Mouse (Mus musculus): Measurements from ENCODE around the gene Ptpn1.

The Ptpn1 gene

DNA sequence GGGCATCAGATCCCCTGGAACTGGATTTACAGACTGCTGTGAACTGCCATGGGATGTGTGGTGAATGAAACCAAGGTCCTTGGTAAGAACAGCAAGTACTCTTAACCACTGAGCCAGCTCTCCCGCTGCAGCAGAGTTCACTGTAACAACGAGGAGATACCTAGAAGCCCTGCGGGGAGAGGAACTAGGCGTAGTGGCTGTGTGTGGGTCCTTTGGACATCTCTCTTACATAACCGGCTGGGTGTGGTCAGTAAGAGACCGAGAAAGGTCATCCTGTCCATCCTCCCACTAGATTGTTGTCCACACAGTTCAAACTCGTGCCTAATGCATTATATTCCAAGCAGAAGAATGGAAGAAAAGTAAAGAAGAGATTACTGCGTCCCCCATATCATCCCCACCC lies 10.0 kb upstream of the Ptpn1 start:
- no peak for DNase-seq

DNA sequence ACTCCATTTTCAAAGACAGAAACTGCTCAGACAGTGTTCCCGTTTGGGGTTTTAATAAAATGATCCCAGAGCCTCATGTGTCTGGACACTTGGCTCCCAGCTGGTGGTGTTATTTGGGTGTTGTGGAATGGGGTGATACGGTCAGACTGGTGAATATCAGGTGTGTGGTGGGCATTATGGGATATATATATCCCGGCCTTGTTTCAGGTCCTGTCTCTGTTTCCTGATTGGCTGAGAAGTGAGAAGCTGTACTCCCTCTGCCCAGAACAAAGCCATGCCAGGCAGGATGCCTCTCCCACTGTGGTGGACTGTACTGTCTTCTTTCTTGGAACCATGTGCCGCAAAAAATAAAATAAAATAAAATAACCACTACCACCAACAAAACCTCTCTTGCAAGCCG lies 7.8 kb upstream of the Ptpn1 start:
- DNase-seq = no peak

DNA sequence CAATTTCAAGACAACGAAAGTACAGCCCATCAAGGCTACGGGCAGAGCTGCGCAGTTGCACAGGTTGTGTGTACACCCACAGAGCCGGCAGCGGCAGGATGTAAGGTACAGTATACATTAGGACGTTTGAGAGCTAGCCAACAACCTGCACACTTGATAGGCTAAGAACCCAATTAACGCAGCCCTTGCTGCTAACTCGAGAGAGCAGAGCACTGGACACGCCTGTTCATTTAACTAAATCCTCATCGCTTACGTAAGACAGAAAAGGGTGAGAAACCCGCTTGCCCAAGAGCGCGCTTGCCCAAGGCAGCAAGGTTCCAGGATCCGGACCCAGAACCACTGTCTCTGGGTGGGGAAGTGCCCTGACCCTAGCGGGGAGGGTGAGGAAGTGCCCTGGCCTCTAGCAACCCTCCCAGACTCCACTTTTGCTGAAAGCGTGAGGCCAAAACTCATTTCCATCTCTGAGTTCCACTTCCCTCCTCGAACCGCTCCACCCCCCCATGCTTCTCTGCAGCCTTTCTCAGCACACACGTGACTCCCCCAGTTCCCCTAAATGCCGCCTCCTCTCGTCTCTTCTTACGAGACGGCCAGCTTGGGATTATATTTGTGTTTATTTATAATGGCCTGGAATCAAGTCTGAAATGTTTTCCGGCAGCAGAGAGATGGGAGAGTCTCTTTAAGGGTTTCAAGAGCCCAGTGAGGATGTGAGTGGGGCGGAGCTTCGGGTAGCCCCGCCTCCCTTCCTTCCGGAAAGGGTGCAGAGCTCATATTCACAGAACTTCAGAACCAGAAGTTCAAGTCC lies 6.9 kb upstream of the Ptpn1 start:
- peak; percentile 92 to 95 for DNase-seq

DNA sequence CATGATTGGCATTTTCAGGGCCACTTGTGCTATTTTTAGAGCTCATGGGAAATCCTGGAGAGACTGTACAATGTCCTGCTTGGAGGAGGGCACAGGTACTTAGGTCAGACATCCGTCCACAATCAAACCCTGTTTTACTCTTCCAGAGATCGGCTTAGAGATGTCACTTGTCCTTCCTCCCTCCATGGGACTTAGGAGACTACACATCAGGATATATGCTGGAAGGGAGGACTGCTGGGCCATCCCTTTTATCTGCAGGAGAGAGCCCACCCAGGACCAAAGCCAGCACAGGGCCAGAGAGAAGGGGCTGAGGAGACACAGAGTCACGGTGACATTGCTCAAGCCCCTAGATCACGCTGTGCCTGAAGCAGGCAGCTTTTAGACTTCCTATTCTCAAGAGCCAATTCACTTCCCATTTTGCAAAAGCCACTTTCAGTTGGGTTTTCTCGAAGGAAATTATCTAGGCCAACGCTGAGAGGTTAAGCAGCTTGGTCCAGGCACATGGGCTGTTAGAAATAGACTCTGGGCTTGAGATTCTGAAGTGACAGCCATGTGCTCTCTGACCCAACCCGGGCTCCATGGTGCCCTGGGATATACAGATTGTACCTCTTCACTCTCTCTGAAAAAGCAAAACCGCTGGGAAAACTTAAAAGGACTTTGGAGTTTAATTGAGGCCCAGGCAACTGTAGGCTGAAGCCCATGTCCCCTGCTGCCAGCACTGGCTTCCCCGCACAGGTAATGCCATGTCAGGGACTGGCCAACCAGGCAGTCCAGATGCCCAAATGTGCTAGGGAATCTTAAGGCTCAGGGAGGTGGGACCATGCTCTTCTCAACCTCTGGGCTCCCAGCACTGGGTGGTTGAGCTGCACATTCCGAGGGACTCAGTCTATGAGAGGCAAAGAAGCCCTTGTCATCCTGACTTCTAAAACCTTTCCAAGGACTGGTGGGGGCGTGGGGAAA lies 5.7 kb upstream of the Ptpn1 start:
- DNase-seq = no peak

DNA sequence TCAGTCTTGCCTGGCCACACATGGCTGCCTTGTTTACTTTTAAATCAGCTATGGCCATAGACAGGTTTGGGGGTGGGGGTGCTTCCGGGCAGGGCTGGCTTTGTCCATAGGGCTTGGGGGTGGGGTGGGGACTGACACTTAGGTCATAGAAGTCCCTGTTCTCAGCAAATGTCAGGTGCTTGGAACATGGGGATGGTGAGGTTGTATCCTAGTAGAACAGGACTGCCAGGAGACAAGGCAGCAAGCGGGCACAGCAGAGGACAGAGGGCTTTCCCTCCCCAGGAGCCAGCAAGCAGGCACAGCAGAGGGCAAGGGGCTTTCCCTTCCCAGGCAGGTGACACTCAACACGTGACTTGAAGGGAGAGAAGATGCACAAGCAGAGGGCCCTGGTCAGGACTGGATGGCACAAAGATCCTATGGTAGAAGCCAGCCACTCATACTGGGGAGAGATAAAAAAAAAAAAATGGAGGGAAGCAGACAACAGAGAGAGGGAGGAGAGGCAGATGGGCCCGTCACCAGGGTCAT lies 3.8 kb upstream of the Ptpn1 start:
- peak; percentile 45 to 59 for DNase-seq

DNA sequence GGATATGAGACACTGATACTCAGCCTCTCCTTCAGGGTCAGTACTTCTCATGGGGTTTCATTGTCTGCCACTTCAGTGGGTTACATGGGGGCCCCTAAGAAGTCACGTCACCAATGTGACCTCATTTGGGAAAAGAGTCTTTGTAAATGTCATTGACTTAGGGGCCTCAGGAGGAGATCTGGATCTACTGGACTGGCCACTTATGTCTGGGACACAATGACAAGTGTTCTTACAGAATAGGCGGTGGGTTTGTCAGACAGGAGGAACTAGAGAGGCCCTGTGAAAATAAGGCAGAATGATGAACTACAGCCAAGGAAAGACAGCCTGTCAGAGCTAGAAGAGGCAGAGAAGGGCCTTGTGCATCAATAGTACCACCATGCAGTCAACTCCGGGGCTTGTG lies 2.9 kb upstream of the Ptpn1 start:
- DNase-seq = no peak

DNA sequence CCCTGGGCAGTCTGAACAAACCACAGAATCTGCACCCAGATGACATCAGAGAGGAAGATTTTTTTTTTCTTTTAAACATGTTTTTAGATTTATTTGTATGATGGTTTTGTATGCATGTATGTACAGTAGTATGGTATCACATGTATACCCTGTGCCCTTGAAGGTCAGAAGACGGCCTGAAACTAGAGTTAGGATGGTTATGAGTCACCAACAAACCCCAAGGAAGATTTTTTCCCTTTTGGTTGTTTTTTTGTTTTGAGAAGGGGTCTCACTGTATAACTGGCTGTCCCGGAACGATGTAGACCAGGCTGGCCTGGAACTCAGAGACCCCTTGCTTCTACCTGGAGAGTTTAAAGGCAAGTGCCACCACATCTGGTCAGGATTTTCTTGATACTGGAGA lies 882 bp upstream of the Ptpn1 start:
- DNase-seq = no peak

DNA sequence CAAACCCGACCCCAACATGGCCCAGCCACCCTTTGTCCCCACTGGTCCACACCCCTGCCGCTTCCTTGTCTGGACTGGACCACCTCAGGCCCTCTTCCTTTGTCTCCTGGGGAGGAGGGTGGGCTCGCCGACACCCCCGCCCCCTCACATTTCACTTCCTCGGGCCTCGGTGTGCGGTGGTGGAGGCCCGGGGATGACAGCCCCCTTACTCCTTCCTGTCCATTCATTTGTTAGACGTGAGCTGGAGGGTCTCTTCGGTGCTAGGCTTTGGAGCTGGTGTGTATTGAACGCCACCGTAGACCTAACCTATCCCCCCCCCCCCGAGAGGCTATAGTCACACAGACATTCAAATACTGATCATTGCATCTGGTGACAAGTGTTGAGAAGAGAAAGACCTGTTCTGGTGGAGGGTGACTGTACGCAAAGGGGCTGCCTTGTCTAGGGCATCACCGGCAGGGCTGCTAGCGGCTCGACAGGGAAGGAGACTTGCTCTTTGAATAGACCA lies 922 bp downstream of the Ptpn1 start:
- no peak for DNase-seq

DNA sequence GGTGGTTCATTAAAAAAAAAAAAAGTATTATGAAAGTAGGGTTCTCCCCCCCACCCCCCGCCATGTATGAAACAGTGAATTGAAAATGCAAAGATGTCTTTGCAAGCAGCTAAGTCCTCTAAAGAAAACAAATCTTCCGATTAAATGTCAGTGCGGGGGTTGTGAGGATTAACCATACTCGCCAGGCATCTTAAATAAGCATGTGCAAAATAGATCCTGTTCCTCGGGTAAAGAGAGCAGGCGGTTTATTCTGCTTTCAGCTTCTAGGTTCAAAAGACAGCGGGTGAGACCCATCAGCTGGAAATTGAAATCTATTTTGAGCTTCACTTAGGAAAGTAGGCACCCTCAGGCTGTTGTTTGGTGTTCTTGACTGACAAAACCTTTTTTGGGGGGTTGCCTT lies 1.5 kb downstream of the Ptpn1 start:
- no peak for DNase-seq

DNA sequence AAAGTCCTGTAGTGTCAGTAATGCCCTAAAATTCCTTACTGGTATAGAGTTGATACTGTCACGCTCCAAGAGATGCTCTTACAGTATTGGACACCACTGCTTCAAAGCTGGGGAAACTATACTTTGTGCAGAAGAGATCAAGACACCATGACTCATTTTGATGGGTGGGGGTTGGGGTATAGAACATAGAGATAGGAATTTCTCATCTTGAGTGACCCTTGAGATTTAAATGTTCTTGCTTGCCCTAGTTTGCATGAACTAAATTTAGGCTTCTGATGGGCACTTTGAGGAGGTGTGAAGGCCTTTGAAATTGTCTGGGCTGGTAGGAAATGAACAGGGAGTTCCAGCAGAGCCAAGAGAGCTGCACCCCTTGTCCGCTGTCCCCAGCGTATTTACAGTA lies 4.1 kb downstream of the Ptpn1 start:
- DNase-seq = no peak

DNA sequence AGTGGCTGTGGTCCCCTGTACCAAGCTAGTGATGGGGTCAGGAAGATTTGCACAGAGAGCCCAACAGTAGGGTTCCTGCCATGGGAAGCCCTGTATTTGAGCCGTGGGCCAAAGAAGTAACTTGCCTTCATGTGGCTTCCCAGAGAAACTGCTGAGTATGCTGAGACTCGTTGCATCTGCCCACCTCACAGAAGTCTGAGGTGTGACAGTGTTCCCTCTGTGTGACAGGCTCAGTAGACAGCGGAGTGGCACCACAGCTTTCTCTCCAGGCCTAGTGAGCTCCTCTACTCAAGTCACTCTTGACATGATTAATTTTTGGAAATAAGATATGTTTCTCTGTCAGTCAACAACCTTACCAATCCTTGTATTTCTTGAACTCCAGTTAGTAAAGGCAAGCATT lies 6.9 kb downstream of the Ptpn1 start:
- no peak for DNase-seq

DNA sequence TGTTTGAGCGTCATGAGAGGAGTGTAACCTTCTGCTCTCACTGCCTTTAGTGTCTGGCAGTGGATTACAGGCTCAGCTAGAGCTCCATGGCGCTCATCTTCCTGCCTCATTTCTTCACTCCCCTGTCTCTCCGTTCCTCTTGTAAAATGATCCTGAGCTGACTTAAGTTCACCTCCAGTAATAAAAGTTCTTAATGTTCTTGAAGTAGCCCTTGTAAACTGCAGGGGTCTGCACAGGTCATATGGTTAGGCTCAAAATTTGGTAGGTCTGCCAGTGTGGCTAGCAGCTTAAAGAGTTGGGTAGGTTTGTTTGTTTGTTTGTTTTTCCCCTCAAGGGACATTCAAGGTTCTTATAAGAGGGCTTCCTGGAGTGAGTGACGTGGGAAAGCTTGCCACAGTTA lies 7.3 kb downstream of the Ptpn1 start:
- no peak for DNase-seq

DNA sequence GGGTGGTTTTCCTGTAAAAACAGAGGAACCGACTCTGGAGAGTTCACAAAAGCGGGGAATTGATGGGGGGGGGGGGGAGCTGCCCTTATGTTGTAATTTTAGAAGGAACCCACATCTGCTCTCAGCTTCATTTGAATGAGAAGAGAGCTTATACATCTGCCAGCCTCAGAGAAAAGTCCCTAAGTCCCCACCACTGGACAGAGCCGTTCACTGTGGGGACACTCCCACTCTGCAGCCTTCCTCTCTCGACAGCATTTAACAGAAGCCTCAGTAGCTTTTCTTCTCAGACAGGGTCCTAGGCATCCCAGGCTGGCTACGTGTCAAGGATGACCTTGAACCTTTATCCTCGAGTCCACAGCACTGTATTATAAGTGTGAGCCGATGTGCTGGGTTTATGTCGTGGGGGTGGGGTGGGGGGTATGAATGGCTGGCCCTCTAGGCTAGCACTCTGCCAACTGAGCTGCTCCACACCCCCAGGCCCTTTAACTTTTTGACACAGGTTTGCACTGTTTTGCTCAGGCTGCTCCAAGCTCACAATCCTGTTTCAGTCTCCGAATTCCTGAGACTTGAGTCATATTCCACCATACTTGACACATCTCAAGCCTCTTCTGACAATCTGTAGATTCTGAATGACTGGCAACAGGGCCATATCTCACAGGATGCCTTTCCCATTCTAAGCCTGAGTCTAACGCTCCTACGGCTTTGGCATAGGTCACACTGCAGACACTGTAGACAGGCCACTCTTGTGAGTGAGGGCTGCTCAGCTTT lies 8.0 kb downstream of the Ptpn1 start:
- no peak for DNase-seq

DNA sequence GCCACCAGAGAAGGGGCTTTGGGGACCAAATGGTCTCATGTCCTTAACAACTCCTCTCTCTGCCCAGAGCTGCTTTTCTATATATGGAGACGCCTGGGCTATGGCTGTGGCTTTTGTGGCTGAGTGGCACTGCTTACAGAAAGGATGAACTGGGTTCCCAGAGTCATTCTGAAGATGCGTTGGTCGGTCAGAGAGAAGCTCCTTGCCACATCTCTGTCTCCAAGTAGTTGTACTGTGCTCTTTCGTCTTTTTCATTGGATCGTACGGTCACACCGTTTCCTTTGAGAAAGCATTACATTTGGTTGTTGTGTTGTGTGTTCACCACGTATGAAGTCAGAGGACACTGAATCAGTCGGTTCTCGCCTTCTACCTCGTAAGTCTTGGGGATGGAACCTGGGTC lies 8.8 kb downstream of the Ptpn1 start:
- DNase-seq = no peak

DNA sequence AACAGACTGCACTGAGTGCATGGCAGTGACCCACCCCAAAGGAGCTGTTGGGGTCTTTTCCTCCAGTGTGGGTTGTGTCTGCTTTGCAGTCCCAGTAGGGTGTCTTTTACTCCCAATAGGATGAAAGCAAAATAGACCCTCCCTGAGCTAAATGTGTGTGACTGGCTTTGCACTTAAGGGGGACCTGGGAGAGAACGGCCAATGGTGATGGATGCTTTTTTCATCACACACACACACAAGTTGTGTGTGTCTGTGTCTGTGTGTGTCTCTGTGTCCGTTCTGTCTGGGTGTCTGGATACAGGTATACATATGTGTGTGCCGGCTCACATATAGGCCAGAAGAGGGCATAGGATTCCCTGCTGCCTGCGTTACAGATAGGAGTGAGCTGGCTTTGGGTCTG lies 9.5 kb downstream of the Ptpn1 start:
- DNase-seq = no peak

DNA sequence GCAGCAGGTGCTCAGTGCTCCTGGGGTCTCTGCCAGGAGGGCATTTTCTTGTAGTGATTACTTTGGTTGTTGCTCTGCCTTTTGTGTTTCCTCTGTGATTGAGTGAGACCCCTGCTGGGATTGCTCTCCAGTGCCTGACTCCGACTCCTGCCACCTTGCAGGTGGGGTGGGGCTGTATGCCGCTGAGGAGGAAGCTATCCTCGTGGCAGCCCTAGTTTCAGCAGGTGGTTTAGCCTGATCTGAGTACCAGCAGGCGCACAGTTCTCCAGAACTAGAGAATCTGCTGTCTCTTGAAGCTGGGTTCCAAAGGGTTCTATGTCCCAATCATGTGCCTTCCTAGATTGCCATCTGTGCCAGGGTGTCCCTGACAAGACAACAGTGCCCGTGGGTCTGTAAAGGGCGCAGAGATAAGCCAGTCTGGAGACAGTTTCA lies 9.9 kb downstream of the Ptpn1 start:
- no peak for DNase-seq

DNA sequence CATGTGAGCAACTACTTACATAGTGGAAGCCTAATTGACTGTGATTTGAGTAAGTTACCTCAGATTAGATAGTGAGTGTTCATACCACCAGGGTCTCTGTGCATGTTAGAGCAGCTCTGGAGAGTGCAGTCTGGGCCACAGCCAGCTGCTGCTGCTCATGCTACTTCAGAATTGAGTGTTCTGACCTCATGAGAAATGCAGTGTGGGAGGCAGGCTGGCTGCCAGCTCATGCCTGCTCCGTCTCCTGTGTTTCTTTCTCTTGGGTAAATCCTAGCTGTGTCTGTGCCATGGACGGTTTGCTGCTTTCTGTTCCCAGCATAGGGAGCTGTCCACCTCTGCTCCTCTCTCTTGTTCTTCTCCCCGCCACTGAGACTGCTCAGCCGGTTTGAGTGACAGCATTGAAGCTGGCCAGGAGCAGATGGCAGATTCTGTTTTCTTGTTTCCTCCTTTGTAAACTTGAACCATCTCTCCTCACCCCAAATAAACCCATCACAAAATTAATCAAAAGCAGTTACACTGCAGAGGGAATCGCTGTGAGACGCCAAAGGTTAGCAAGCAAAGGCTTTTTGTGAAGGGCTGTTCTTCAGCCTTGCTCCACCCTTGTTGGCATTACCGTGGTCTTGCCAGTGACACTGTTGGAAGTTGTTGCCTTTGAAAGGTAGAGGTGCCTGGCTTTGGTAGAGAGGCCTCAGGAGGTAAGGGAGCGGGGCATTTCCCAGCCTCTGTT lies 10.5 kb downstream of the Ptpn1 start:
- peak; percentile 73 to 82 for DNase-seq

DNA sequence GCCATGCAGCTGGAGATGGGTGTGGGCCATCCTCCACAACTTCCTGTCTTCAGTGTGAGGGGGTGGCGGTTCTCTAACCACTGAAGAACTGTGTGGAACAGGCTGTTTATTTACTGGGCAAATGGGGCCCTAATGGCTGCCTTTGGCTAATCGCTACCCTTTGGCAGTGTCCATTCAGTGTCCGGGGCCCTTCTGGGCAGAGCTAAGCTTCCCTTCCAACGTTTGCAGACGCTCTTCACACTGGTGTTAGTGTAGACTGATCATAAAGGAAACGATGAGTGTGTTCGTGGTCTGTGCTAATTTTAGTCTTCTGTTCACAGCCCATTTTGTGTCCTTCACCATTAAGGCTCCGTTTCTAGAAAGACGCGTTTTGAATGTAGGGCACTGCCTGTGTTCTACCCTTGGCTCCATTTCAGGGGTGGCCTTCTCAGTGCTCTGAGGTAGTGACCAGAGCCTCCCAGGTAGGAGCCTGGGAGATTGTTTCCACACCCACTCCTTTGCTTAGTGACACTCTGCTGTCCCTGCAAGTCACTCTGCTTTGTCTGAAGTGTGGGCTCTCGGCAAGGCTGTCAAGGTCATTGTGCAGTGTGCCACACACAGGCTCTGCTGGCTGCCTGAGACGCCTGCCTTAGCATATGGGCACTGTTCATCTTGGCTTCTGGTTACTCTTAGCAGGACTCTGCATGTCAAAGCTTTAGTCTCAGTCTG lies 11.2 kb downstream of the Ptpn1 start:
- DNase-seq = peak; percentile 35 to 58

DNA sequence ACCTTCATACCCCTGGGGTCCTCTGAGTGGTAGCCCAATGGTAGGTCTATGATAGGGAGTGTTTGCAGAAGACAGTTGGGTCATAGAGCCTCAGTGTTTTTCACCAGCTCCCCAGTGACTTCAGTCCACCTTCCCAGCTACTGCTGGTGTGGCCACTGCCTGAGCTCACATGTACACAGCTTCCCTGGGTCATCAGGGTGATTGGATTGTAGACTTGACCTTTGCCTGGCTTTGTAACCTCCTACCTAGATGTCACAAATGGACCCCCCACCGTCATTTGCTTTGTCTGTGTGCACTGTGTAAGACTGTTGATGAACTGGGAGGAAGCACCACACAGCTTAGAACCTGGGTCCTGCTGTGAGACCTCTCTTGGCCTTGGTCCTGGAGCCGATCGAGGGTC lies 12.3 kb downstream of the Ptpn1 start:
- no peak for DNase-seq

DNA sequence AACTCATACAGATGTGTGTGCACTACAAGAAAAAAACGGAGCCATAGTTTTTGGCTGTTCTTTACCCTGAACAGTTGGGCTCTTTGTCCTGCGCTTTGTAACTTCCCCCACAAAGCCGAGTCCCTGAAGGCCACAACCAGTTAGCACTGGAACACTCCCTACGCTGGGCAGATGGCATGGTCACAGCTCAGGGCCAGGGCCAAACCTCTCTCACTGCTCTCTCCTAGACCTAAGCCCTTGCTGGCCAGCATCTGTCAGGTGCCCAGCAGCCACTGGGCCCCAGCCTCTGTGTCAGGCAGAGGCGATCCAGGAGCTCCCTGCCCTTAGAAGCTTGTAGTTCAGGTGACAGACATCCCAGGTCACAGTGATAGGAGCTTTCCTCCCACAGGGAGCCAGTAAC lies 13.6 kb downstream of the Ptpn1 start:
- no peak for DNase-seq

DNA sequence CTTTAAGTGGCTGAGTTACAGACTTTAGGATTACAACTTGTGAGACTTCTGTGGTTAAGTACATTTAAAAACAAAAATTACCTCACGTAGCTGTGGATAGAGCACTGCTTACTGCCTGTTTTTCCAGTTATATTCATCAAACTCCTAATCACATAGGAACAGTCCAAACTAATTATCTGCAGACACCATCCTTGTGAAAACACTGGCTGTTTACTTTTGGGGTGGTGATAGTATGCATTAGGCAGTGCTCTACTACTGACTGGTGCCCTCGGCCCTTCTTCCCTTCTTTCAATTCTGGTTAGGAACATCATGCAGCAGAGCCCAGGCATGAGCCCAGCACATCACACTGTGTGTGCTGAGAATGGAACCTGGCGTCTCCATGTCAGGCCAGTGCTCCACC lies 15.4 kb downstream of the Ptpn1 start:
- DNase-seq = no peak
